ENCODE assay signal across 8 mouse cellular contexts in the genomic region with DNA sequence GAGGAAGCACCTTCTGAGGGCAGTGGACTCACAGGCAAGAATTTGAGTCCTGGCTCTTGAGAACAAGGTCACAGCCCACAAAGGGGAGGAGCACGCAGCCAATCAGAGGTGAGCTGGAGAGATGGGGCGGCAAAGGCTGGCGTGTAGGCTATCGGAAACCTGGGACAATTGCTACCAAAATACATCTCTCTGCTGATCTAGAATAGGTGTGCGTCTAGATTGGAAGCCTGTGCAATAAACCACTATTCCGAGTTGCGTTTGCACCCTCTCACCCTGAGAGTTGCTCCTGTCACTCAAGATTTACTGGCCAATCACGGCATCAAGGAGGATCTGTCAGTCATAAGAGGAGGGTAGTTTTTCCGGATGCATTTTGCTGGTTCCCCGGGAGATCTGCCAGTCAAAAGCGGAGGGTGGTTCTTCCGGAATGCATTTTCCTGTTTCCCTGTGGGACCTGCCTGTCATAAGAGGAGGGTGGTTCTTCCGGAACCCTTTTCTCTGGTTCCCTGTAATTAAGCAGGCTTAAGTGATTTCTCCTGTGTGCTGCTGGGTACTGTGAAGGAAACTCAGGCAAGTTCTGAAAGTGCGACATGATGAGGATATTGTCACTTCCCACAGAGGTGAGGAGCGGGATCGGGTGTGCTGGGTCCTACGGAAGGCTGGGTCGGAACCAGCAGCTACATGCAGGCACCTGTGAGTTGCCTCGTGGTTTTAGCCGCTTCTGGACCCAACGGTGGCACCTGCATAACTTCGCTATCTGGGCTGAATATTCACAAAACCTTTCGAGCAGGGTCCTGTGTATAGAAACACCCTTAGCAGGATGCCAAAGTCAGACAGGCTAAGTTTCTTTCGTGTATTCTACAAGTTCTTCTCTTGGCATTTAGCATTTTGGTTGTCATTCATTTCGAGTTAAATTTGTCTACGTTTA.
A peak's percentile ranks its signal among the peaks of the same experiment; 100 is the strongest.
DNase-seq lines count a peak whose midpoint lies in the region; ATAC-seq and TF ChIP-seq lines count a peak whose summit lies in the region.
"Not testable (repeated sequence)": the region's sequence is repeated elsewhere in the genome, so short reads cannot be mapped to it uniquely, and the experiment has no call there.

No protein-coding gene starts in this region.

- TF ChIP-seq POLR2A in bone marrow macrophage, adult 2 months (IDR thresholded peaks at IDR 0.05; ENCODE audit: borderline replicate concordance, low read depth, low read length); embryonic fibroblast, embryonic 13.5 days (IDR thresholded peaks at IDR 0.05; ENCODE audit: low read depth, low read length): not testable (repeated sequence)

- not testable (repeated sequence) for TF ChIP-seq CTCF in bone marrow macrophage, adult 2 months (IDR thresholded peaks at IDR 0.05; ENCODE audit: low read depth, low read length); embryonic fibroblast, embryonic 13.5 days (IDR thresholded peaks at IDR 0.05; ENCODE audit: borderline replicate concordance, insufficient read depth, low read length)

- H3K36me3 ChIP-seq in kidney, embryonic 14.5 days (ENCODE audit: control insufficient read depth, insufficient read depth, low read length); limb, embryonic 15.5 days: not testable (repeated sequence)

- H3K4me1 ChIP-seq in bone marrow macrophage, adult 2 months (ENCODE audit: control insufficient read depth, insufficient read depth, low read length); embryonic fibroblast, embryonic 13.5 days (ENCODE audit: control insufficient read depth, insufficient read depth, low read length); kidney, embryonic 14.5 days (ENCODE audit: control insufficient read depth, insufficient read depth, low read length); limb, embryonic 15.5 days: not testable (repeated sequence)

- peak overlapping the region; percentile 67 for H3K4me3 ChIP-seq in bone marrow macrophage, adult 2 months (ENCODE audit: insufficient read depth, low read length)
- peak overlapping the region; percentile 60 for H3K4me3 ChIP-seq in embryonic fibroblast, embryonic 13.5 days (ENCODE audit: insufficient read depth, low read length)
- peak overlapping the region; percentile 47 for H3K4me3 ChIP-seq in kidney, embryonic 14.5 days (ENCODE audit: low read length)
- H3K4me3 ChIP-seq in limb, embryonic 15.5 days: peak overlapping the region; percentile 48

- 2% methylated on average over 22 of the region's 26 CpGs for WGBS in kidney, embryonic 14.5 days
- 2% methylated on average over 23 of the region's 26 CpGs for WGBS in limb, embryonic 15.5 days

- H3K9ac ChIP-seq in kidney, embryonic 14.5 days (ENCODE audit: low read depth, low read length): peak overlapping the region; percentile 40; the same call in 1 of the 2 replicates
- 0 out of 2 replicates have a peak overlapping the region, but pooled peaks have one; percentile 17 for H3K9ac ChIP-seq in limb, embryonic 15.5 days

- H3K27me3 ChIP-seq in kidney, embryonic 14.5 days (ENCODE audit: control insufficient read depth, insufficient read depth, low read length); limb, embryonic 15.5 days: not testable (repeated sequence)

- H3K4me2 ChIP-seq in kidney, embryonic 14.5 days (replicated peaks; ENCODE audit: low read depth, low read length): peak overlapping the region; percentile 34
- peak overlapping the region; percentile 26; the same call in 1 of the 2 replicates for H3K4me2 ChIP-seq in limb, embryonic 15.5 days

- DNase-seq in A20 (ENCODE audit: low read depth, low spot score): peak; percentile 86
- DNase-seq in heart, adult 9 months (ENCODE audit: low spot score in 2 of 2): peak; percentile 97 to 98
- DNase-seq in monocyte, adult 2 months (ENCODE audit: low read depth in 1 of 2, low spot score in 2 of 2): peak; percentile 65 to 80
- DNase-seq in spleen, postnatal 36 days (ENCODE audit: low spot score in 2 of 2): peak; percentile 88 to 91

- not testable (repeated sequence) for H3K9me3 ChIP-seq in kidney, embryonic 14.5 days (ENCODE audit: control insufficient read depth, low read length); limb, embryonic 15.5 days

- peak overlapping the region; percentile 47 for H3K27ac ChIP-seq in bone marrow macrophage, adult 2 months (ENCODE audit: insufficient read depth, low read depth, low read length)
- 0 out of 2 replicates have a peak overlapping the region, but pooled peaks have one; percentile 10 for H3K27ac ChIP-seq in embryonic fibroblast, embryonic 13.5 days (ENCODE audit: insufficient read depth, low read length)
- not testable (repeated sequence) for H3K27ac ChIP-seq in kidney, embryonic 14.5 days (ENCODE audit: low read depth, low read length)
- H3K27ac ChIP-seq in limb, embryonic 15.5 days: peak overlapping the region; percentile 76

- ATAC-seq in kidney, embryonic 14.5 days (ENCODE audit: low FRiP score, low TSS enrichment): peak; percentile 100
- ATAC-seq in limb, embryonic 15.5 days (ENCODE audit: insufficient number of reproducible peaks, low FRiP score, low TSS enrichment, low read depth): peak; percentile 93
